Mouse (Mus musculus) A20 (cell line): ENCODE measurements at regions not wholly inside any gene's neighbourhood (a gene's known extent, or its start where the extent isn't known, plus 50 kb on each side); places are given as distances from the start of the nearest gene placed in this dataset.

Source experiments
- DNase-seq: peaks from one replicate; pipeline ENCODE4 v3.0.0-alpha.2; 2011; ENCODE audit warnings: low read depth, low spot score

- no peak for DNase-seq
Measured at GRCm38 (mm10) chr12:27283964-27284363, 58.4 kb downstream of the Sox11 start.

GRCm38 (mm10) chr12:27261965-27262364, 80.4 kb downstream of the Sox11 start:
- DNase-seq = no peak

GRCm38 (mm10) chr12:27254125-27254524, 88.2 kb downstream of the Sox11 start:
- no peak for DNase-seq

- no peak for DNase-seq
Measured at GRCm38 (mm10) chr12:27251521-27251920, 90.9 kb downstream of the Sox11 start.

GRCm38 (mm10) chr12:27248545-27248855, 93.9 kb downstream of the Sox11 start:
- DNase-seq = no peak

- no peak for DNase-seq
Measured at GRCm38 (mm10) chr12:27247756-27248544, 94.4 kb downstream of the Sox11 start.

- DNase-seq = no peak
Measured at GRCm38 (mm10) chr12:27235748-27236147, 106.6 kb downstream of the Sox11 start.

- DNase-seq = no peak
Measured at GRCm38 (mm10) chr12:27221541-27221940, 120.8 kb downstream of the Sox11 start.

GRCm38 (mm10) chr12:27201191-27201590, 141.2 kb downstream of the Sox11 start:
- no peak for DNase-seq

GRCm38 (mm10) chr12:27194001-27194400, 148.4 kb downstream of the Sox11 start:
- no peak for DNase-seq

- DNase-seq = no peak
Measured at GRCm38 (mm10) chr12:27191916-27192315, 150.5 kb downstream of the Sox11 start.

GRCm38 (mm10) chr12:27187480-27187879, 154.9 kb downstream of the Sox11 start:
- DNase-seq = no peak

- DNase-seq = no peak
Measured at GRCm38 (mm10) chr12:27182397-27183375, 159.7 kb downstream of the Sox11 start.

- DNase-seq = no peak
Measured at GRCm38 (mm10) chr12:27173561-27173960, 168.8 kb downstream of the Sox11 start.

- DNase-seq = no peak
Measured at GRCm38 (mm10) chr12:27173151-27173550, 169.2 kb downstream of the Sox11 start.

GRCm38 (mm10) chr12:27171595-27171994, 170.8 kb downstream of the Sox11 start:
- no peak for DNase-seq

- no peak for DNase-seq
Measured at GRCm38 (mm10) chr12:27164920-27165504, 177.4 kb downstream of the Sox11 start.

- no peak for DNase-seq
Measured at GRCm38 (mm10) chr12:27160063-27160686, 182.2 kb downstream of the Sox11 start.

GRCm38 (mm10) chr12:27159416-27160062, 182.8 kb downstream of the Sox11 start:
- no peak for DNase-seq

- DNase-seq = no peak
Measured at GRCm38 (mm10) chr12:27150871-27151853, 191.2 kb downstream of the Sox11 start.
